Mouse (Mus musculus) myocyte (in vitro differentiated cells): ENCODE results near the gene Phpt1. TPM values are rescaled to one million over a fixed set of nuclear protein-coding genes. Genes with fewer than 3 reads are reported as not detected.

ENCODE experiments used
- H3K27me3 ChIP-seq: one replicate; pipeline ENCODE4 v1.6.1; 2011; ENCODE audit not compliant: control insufficient read depth, insufficient read depth, insufficient read length
- H3K36me3 ChIP-seq: one replicate; pipeline ENCODE4 v1.6.1; 2011; ENCODE audit not compliant: control insufficient read depth, insufficient read depth
- H3K4me2 ChIP-seq: one replicate; pipeline ENCODE4 v1.6.1; 2011; ENCODE audit warnings: low read depth, control low read depth
- H3K4me3 ChIP-seq: one replicate; pipeline ENCODE4 v1.5.1; 2011; ENCODE audit warnings: mild to moderate bottlenecking, control low read depth, moderate library complexity
- H3K79me2 ChIP-seq: one replicate; pipeline ENCODE4 v1.6.1; 2011; ENCODE audit not compliant: control insufficient read depth, insufficient read depth
- H3ac ChIP-seq: one replicate; pipeline ENCODE4 v1.6.1; 2011; ENCODE audit not compliant: control insufficient read depth, insufficient read length
- CEBPB ChIP-seq: IDR thresholded peaks from 2 replicates; pipeline ENCODE4 v1.6.1; 2011; ENCODE audit warnings: mild to moderate bottlenecking, moderate library complexity; ENCODE audit not compliant: poor library complexity, insufficient read depth, severe bottlenecking
- E2F4 ChIP-seq: IDR thresholded peaks from one replicate; pipeline ENCODE4 v1.6.1; 2011; ENCODE audit warnings: mild to moderate bottlenecking, control low read depth, moderate library complexity; ENCODE audit not compliant: insufficient read depth
- MAX ChIP-seq: IDR thresholded peaks from one replicate; pipeline ENCODE4 v1.6.1; 2011; ENCODE audit warnings: low read depth, mild to moderate bottlenecking, control low read depth
- MYOD1 ChIP-seq, 3 experiments: IDR thresholded peaks; one replicate each; pipeline ENCODE4 v1.6.1; 2011; ENCODE audit warnings: control low read depth in 2 of 3, low read depth in 2 of 3, mild to moderate bottlenecking in 2 of 3, moderate library complexity in 1 of 3; ENCODE audit not compliant: insufficient read length in 2 of 3, control insufficient read depth in 1 of 3
- MYOG ChIP-seq, 3 experiments: IDR thresholded peaks; one replicate each; pipeline ENCODE4 v1.6.1; 2011; ENCODE audit warnings: control low read depth in 2 of 3, low read depth in 2 of 3, mild to moderate bottlenecking in 2 of 3; ENCODE audit not compliant: insufficient read length in 2 of 3, control insufficient read depth in 1 of 3, insufficient read depth in 1 of 3
- POLR2A ChIP-seq: IDR thresholded peaks from one replicate; pipeline ENCODE4 v1.6.1; 2011; ENCODE audit warnings: low read depth, mild to moderate bottlenecking, control low read depth, moderate library complexity; ENCODE audit not compliant: insufficient read length
- POLR2AphosphoS2 ChIP-seq: IDR thresholded peaks from one replicate; pipeline ENCODE4 v1.6.1; 2011; ENCODE audit warnings: low read depth, control low read depth; ENCODE audit not compliant: insufficient read length
- REST ChIP-seq: IDR thresholded peaks from one replicate; pipeline ENCODE4 v1.6.1; 2011; ENCODE audit warnings: mild to moderate bottlenecking, control low read depth, moderate library complexity; ENCODE audit not compliant: insufficient read depth, insufficient read length
- SRF ChIP-seq: IDR thresholded peaks from one replicate; pipeline ENCODE4 v1.6.1; 2011; ENCODE audit warnings: low read depth; ENCODE audit not compliant: control insufficient read depth, insufficient read length
- TCF12 ChIP-seq: IDR thresholded peaks from one replicate; pipeline ENCODE4 v1.6.1; 2011; ENCODE audit warnings: mild to moderate bottlenecking, control low read depth; ENCODE audit not compliant: poor library complexity, insufficient read depth, severe bottlenecking
- TCF3 ChIP-seq: IDR thresholded peaks from one replicate; pipeline ENCODE4 v1.6.1; 2011; ENCODE audit warnings: low read depth, control low read depth; ENCODE audit not compliant: insufficient read length
- USF1 ChIP-seq: IDR thresholded peaks from one replicate; pipeline ENCODE4 v1.6.1; 2011; ENCODE audit warnings: low read depth, mild to moderate bottlenecking, control low read depth, moderate library complexity
- polyA plus RNA-seq: library from polyadenylated mRNA; unstranded; fragments of >200 nt; fragmentation: generic; extraction: Trizol; gene quantifications from one replicate; pipeline ENCODE4 v1.2.1, GENCODE M21; 2012; ENCODE audit warnings: missing spikeins

Phpt1 gene
- polyA plus RNA-seq, 1 experiment: 108 TPM

- Histone ChIP-seq H3K4me2 (no peak overlapping the region), H3K36me3 (peaks cover 5% of the 10 kb centered on the region), H3K79me2 (no peaks in the 10 kb centered on the region), H3ac (no peak overlapping the region), H3K27me3 (no peaks in the 10 kb centered on the region), H3K4me3 (no peak overlapping the region)
- TF ChIP-seq POLR2AphosphoS2 (peak; percentile 72), TCF3 (no peak), USF1 (no peak), TCF12 (no peak)
These were observed 7.6 kb upstream of the Phpt1 start for GRCm38 (mm10) chr2:25582466-25583119.

GRCm38 (mm10) chr2:25581901-25582301 is 6.9 kb upstream of the Phpt1 start:
- Histone ChIP-seq H3K4me3 (peak overlapping the region; percentile 16), H3K4me2 (peak overlapping the region; percentile 84), H3K27me3 (no peaks in the 10 kb centered on the region), H3K36me3 (peaks cover 5% of the 10 kb centered on the region), H3ac (no peak overlapping the region), H3K79me2 (no peaks in the 10 kb centered on the region)
- TF ChIP-seq MAX: no peak
- TF ChIP-seq POLR2AphosphoS2: peak; percentile 50
- no peak for TF ChIP-seq MYOD1 (IDR thresholded peaks at IDR 0.05; ENCODE audit: control insufficient read depth in 1 of 3, insufficient read length in 2 of 3, low read depth in 2 of 3)

GRCm38 (mm10) chr2:25581294-25581864 is 6.4 kb upstream of the Phpt1 start, which contains the start of gene Ajm1:
TSS of gene Ajm1 (minus strand) at chr2:25581757.
- Histone ChIP-seq H3K36me3 (peaks cover 5% of the 10 kb centered on the region), H3ac (no peak within 1 kb of the TSS), H3K4me2 (peak within 1 kb of the TSS; percentile 84), H3K27me3 (no peaks in the 10 kb centered on the region), H3K79me2 (no peaks in the 10 kb centered on the region), H3K4me3 (peak within 1 kb of the TSS; percentile 16)
- no peak for TF ChIP-seq E2F4
- TF ChIP-seq TCF3: no peak
- no peak for TF ChIP-seq TCF12
- TF ChIP-seq USF1: no peak
- peak; percentile 77 for TF ChIP-seq POLR2AphosphoS2
- TF ChIP-seq MAX: no peak
- TF ChIP-seq MYOG (IDR thresholded peaks at IDR 0.05; ENCODE audit: control insufficient read depth in 1 of 3, insufficient read depth in 1 of 3, insufficient read length in 2 of 3, low read depth in 2 of 3): peak in 1 of 3 experiments; percentile 55
- peak in 2 of 3 experiments; percentile 18 to 49 for TF ChIP-seq MYOD1 (IDR thresholded peaks at IDR 0.05; ENCODE audit: control insufficient read depth in 1 of 3, insufficient read length in 2 of 3, low read depth in 2 of 3)
- TF ChIP-seq CEBPB: no peak

GRCm38 (mm10) chr2:25580621-25581101 is 5.6 kb upstream of the Phpt1 start:
- no peaks in the 10 kb centered on the region for H3K27me3 ChIP-seq
- no peaks in the 10 kb centered on the region for H3K79me2 ChIP-seq
- H3K36me3 ChIP-seq: peaks cover 5% of the 10 kb centered on the region
- no peak for TF ChIP-seq USF1
- no peak for TF ChIP-seq CEBPB
- peak overlapping the region; percentile 84 for H3K4me2 ChIP-seq
- H3K4me3 ChIP-seq: peak overlapping the region; percentile 16
- H3ac ChIP-seq: no peak overlapping the region

- H3K4me3 ChIP-seq: no peak overlapping the region
- no peaks in the 10 kb centered on the region for H3K79me2 ChIP-seq
- no peak overlapping the region for H3K4me2 ChIP-seq
- H3K27me3 ChIP-seq: no peaks in the 10 kb centered on the region
- TF ChIP-seq REST (no peak), MYOD1 (IDR thresholded peaks at IDR 0.05; ENCODE audit: control insufficient read depth in 1 of 3, insufficient read length in 2 of 3, low read depth in 2 of 3) (no peak), TCF3 (no peak), E2F4 (no peak), CEBPB (no peak), USF1 (no peak), MYOG (IDR thresholded peaks at IDR 0.05; ENCODE audit: control insufficient read depth in 1 of 3, insufficient read depth in 1 of 3, insufficient read length in 2 of 3, low read depth in 2 of 3) (no peak), POLR2AphosphoS2 (no peak), MAX (no peak), SRF (no peak), TCF12 (no peak), POLR2A (no peak)
- H3ac ChIP-seq: no peak overlapping the region
- peaks cover 5% of the 10 kb centered on the region for H3K36me3 ChIP-seq
These were observed 4.9 kb upstream of the Phpt1 start for GRCm38 (mm10) chr2:25579737-25580460.
